Comparison of ENCODE assay signal across 9 mouse cellular contexts in the genomic region with DNA sequence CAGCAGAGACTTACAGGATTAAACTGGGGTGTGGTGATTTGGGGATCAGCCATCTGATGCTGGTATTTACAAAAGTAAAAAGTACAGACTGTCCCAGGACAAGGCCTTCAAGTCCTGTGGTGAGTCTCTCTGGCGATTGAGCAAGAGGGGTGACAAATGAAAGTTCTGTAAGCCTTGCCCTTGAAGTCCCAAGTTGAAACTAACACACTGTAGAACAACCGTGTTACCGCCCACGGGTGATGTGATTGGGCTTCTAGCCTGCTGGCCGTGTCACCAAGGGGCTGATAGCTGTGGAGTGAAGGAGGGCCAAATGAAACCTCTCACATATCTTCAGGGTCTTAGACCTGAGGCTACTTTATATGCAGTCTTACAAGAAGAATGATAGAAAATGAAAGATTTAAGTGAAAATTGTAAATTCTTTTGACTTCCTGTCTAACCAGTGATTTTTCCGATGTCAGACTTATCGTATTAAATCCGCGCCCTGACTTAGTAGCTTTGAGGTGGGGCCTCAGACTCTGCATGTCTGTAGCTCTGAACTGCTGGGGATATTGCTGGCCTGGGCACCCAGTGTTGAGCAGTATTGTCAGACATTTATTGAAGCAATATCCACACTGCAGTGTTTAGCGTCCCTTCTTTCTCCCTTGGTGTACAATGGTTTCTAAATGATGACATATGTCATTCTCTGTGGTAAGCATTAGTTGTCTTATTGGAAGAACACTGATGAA.
DNase-seq lines count a peak whose midpoint lies in the region; ATAC-seq and TF ChIP-seq lines count a peak whose summit lies in the region.
"Had no signal": no experiment of that assay in that cellular context is flagged by ENCODE, and none has a peak within 500 bp of the region (broad histone marks: within the 10 kb centered on the region; RNA-seq: fewer than 3 reads in every experiment).

No protein-coding gene starts in this region.

- no peak overlapping the region for H3K4me2 ChIP-seq in intestine, postnatal 0 days (replicated peaks; ENCODE audit: low read depth)
- H3K4me2 ChIP-seq in intestine, embryonic 16.5 days (ENCODE audit: low read depth, low read length) = no peak overlapping the region
- H3K4me2 ChIP-seq in heart, embryonic 14.5 days (ENCODE audit: low read length) = 0 out of 2 replicates have a peak overlapping the region, but pooled peaks have one; percentile 9
- peak overlapping the region; percentile 70 for H3K4me2 ChIP-seq in myocyte (ENCODE audit: low read depth)
- H3K4me2 ChIP-seq in forebrain, embryonic 13.5 days = no peak overlapping the region
- H3K4me2 ChIP-seq in forebrain, embryonic 15.5 days (replicated peaks) = no peak overlapping the region
- H3K4me2 ChIP-seq: lung, embryonic 15.5 days had no signal

- no peak for TF ChIP-seq POLR2A in myocyte (IDR thresholded peaks at IDR 0.05; ENCODE audit: insufficient read length, low read depth)

- H3K9ac ChIP-seq in intestine, postnatal 0 days (ENCODE audit: low read depth, low read length) = no peak overlapping the region
- H3K9ac ChIP-seq in intestine, embryonic 16.5 days (ENCODE audit: low read depth, low read length) = no peak overlapping the region
- H3K9ac ChIP-seq in heart, embryonic 14.5 days (ENCODE audit: low read length) = no peak overlapping the region
- no peak overlapping the region for H3K9ac ChIP-seq in forebrain, embryonic 13.5 days
- H3K9ac ChIP-seq in forebrain, embryonic 15.5 days (replicated peaks) = no peak overlapping the region
- H3K9ac ChIP-seq: lung, embryonic 15.5 days had no signal

- no peak overlapping the region for H3K27ac ChIP-seq in intestine, postnatal 0 days (ENCODE audit: low read depth, low read length)
- no peak overlapping the region for H3K27ac ChIP-seq in intestine, embryonic 16.5 days (ENCODE audit: low read length)
- peak overlapping the region; percentile 83 to 85 for H3K27ac ChIP-seq in heart, embryonic 14.5 days (replicated peaks in 1 of 2; ENCODE audit: control insufficient read depth in 1 of 2, insufficient read depth in 1 of 2, low read depth in 2 of 2, low read length in 2 of 2)
- no peak overlapping the region for H3K27ac ChIP-seq in forebrain, embryonic 13.5 days
- no peak overlapping the region for H3K27ac ChIP-seq in limb, embryonic 10.5 days
- H3K27ac ChIP-seq in forebrain, embryonic 15.5 days (replicated peaks) = no peak overlapping the region
- H3K27ac ChIP-seq: lung, embryonic 15.5 days had no signal

- no peak overlapping the region for H3ac ChIP-seq in myocyte (ENCODE audit: control insufficient read depth, insufficient read length)

- no peaks in the 10 kb centered on the region for H3K36me3 ChIP-seq in intestine, postnatal 0 days (ENCODE audit: control insufficient read depth, insufficient read depth)
- no peaks in the 10 kb centered on the region for H3K36me3 ChIP-seq in intestine, embryonic 16.5 days (ENCODE audit: control insufficient read depth, insufficient read depth, low read length)
- 0 out of 2 replicates have a peak, but pooled peaks cover 1% of the 10 kb centered on the region for H3K36me3 ChIP-seq in heart, embryonic 14.5 days (ENCODE audit: control insufficient read depth, insufficient read depth, low read length)
- peaks cover 3% of the 10 kb centered on the region for H3K36me3 ChIP-seq in myocyte (ENCODE audit: control insufficient read depth, insufficient read depth)
- peaks cover 5% of the 10 kb centered on the region; the same call in 1 of the 2 replicates for H3K36me3 ChIP-seq in forebrain, embryonic 13.5 days (ENCODE audit: poor library complexity, severe bottlenecking)
- peaks cover 35% of the 10 kb centered on the region for H3K36me3 ChIP-seq in limb, embryonic 10.5 days
- H3K36me3 ChIP-seq in forebrain, embryonic 15.5 days = 0 out of 2 replicates have a peak, but pooled peaks cover 3% of the 10 kb centered on the region

- peaks cover 40% of the 10 kb centered on the region for H3K79me2 ChIP-seq in myocyte (ENCODE audit: control insufficient read depth, insufficient read depth)

- H3K4me3 ChIP-seq in intestine, postnatal 0 days (ENCODE audit: low read depth, low read length) = no peak overlapping the region
- H3K4me3 ChIP-seq in intestine, embryonic 16.5 days (ENCODE audit: low read length) = no peak overlapping the region
- H3K4me3 ChIP-seq in heart, embryonic 14.5 days (ENCODE audit: control insufficient read depth in 1 of 2, insufficient read depth in 1 of 2, low read depth in 1 of 2, low read length in 2 of 2) = no peak overlapping the region
- no peak overlapping the region for H3K4me3 ChIP-seq in myocyte
- no peak overlapping the region for H3K4me3 ChIP-seq in forebrain, embryonic 13.5 days
- H3K4me3 ChIP-seq in limb, embryonic 10.5 days = no peak overlapping the region
- no peak overlapping the region for H3K4me3 ChIP-seq in forebrain, embryonic 15.5 days
- H3K4me3 ChIP-seq: lung, embryonic 15.5 days had no signal

- DNase-seq in adrenal gland, postnatal 25 days = peak; percentile 40
- DNase-seq in limb, embryonic 10.5 days (ENCODE audit: low spot score) = no peak

- no peak for TF ChIP-seq CTCF in intestine, postnatal 0 days (IDR thresholded peaks at IDR 0.05; ENCODE audit: low read depth)

- H3K9me3 ChIP-seq in intestine, postnatal 0 days (ENCODE audit: control insufficient read depth) = no peaks in the 10 kb centered on the region
- H3K9me3 ChIP-seq in intestine, embryonic 16.5 days (ENCODE audit: control insufficient read depth, low read length) = no peaks in the 10 kb centered on the region
- no peaks in the 10 kb centered on the region for H3K9me3 ChIP-seq in heart, embryonic 14.5 days (ENCODE audit: control insufficient read depth, low read length)
- H3K9me3 ChIP-seq in forebrain, embryonic 13.5 days (replicated peaks) = no peaks in the 10 kb centered on the region
- H3K9me3 ChIP-seq in limb, embryonic 10.5 days (replicated peaks) = no peaks in the 10 kb centered on the region
- H3K9me3 ChIP-seq in forebrain, embryonic 15.5 days = no peaks in the 10 kb centered on the region
- H3K9me3 ChIP-seq: lung, embryonic 15.5 days had no signal

- ATAC-seq in intestine, postnatal 0 days = 0 out of 2 replicates have a peak, but pooled peaks have one; percentile 12
- ATAC-seq in intestine, embryonic 16.5 days = no peak
- ATAC-seq in heart, embryonic 14.5 days (ENCODE audit: insufficient number of reproducible peaks, insufficient read depth, low FRiP score, low read depth) = no peak
- no peak for ATAC-seq in forebrain, embryonic 13.5 days
- no peak for ATAC-seq in forebrain, embryonic 15.5 days (replicated peaks)

- peaks cover 14% of the 10 kb centered on the region for H3K4me1 ChIP-seq in intestine, postnatal 0 days (replicated peaks; ENCODE audit: control insufficient read depth, insufficient read depth, low read length)
- peaks cover 6% of the 10 kb centered on the region for H3K4me1 ChIP-seq in intestine, embryonic 16.5 days (ENCODE audit: control insufficient read depth, insufficient read depth, low read length)
- peaks cover 21 to 44% of the 10 kb centered on the region in 2 experiments for H3K4me1 ChIP-seq in heart, embryonic 14.5 days (ENCODE audit: control insufficient read depth in 2 of 2, insufficient read depth in 2 of 2, low read length in 2 of 2)
- peaks cover 4% of the 10 kb centered on the region; the same call in 1 of the 2 replicates for H3K4me1 ChIP-seq in forebrain, embryonic 13.5 days
- H3K4me1 ChIP-seq in limb, embryonic 10.5 days = peaks cover 42% of the 10 kb centered on the region
- peaks cover 11% of the 10 kb centered on the region; the same call in 1 of the 2 replicates for H3K4me1 ChIP-seq in forebrain, embryonic 15.5 days

- WGBS in intestine, postnatal 0 days = 88% methylated on average over 10 of the region's 10 CpGs
- WGBS in intestine, embryonic 16.5 days = 87% methylated on average over 10 of the region's 10 CpGs
- 62% methylated on average over 10 of the region's 10 CpGs for WGBS in heart, embryonic 14.5 days
- WGBS in forebrain, embryonic 13.5 days = 96% methylated on average over 10 of the region's 10 CpGs
- WGBS in limb, embryonic 10.5 days = 95% methylated on average over 10 of the region's 10 CpGs
- whole genome bisulfite sequencing in forebrain, embryonic 15.5 days = 95% methylated on average over 10 of the region's 10 CpGs

- no peaks in the 10 kb centered on the region for H3K27me3 ChIP-seq in intestine, postnatal 0 days (replicated peaks; ENCODE audit: control insufficient read depth, insufficient read depth, low read length)
- no peaks in the 10 kb centered on the region for H3K27me3 ChIP-seq in intestine, embryonic 16.5 days (replicated peaks; ENCODE audit: control insufficient read depth, insufficient read depth, low read length)
- H3K27me3 ChIP-seq in heart, embryonic 14.5 days (ENCODE audit: control insufficient read depth, insufficient read depth, low read length) = no peaks in the 10 kb centered on the region
- no peaks in the 10 kb centered on the region for H3K27me3 ChIP-seq in myocyte (ENCODE audit: control insufficient read depth, insufficient read depth, insufficient read length)
- no peaks in the 10 kb centered on the region for H3K27me3 ChIP-seq in forebrain, embryonic 13.5 days
- H3K27me3 ChIP-seq in limb, embryonic 10.5 days (ENCODE audit: low read depth, poor library complexity, severe bottlenecking) = no peaks in the 10 kb centered on the region
- no peaks in the 10 kb centered on the region for H3K27me3 ChIP-seq in forebrain, embryonic 15.5 days
- H3K27me3 ChIP-seq: lung, embryonic 15.5 days had no signal

TF ChIP-seq in myocyte, 11 proteins besides CTCF, POLR2A, EP300 and RAD21:
- peak; percentile 73 for TF ChIP-seq CEBPB (IDR thresholded peaks at IDR 0.05; ENCODE audit: insufficient read depth, poor library complexity, severe bottlenecking)
- TF ChIP-seq REST (IDR thresholded peaks at IDR 0.05; ENCODE audit: insufficient read depth, insufficient read length) = no peak

Comparison
In these comparisons a context has a peak if more than half of its experiments do, and no peak if none do; other contexts are left out.
1. H3K27ac ChIP-seq: peak in heart, embryonic 14.5 days (2 of 2); none in intestine, postnatal 0 days (single experiment), intestine, embryonic 16.5 days (single experiment), forebrain, embryonic 13.5 days (single experiment), limb, embryonic 10.5 days (single experiment) and forebrain, embryonic 15.5 days (single experiment).
2. H3K4me2 ChIP-seq: peak in heart, embryonic 14.5 days (single experiment) and myocyte (single experiment); none in intestine, postnatal 0 days (single experiment), intestine, embryonic 16.5 days (single experiment), forebrain, embryonic 13.5 days (single experiment) and forebrain, embryonic 15.5 days (single experiment).